Mouse (Mus musculus) embryonic facial prominence, embryonic 10.5 days (tissue): Measurements from ENCODE around the gene 1700013G24Rik. TPM values are rescaled to one million over a fixed set of nuclear protein-coding genes. Genes with fewer than 3 reads are reported as not detected.

Experiments
- DNase-seq: peaks from one replicate; pipeline ENCODE4 v3.0.0-alpha.2; 2017; ENCODE audit warnings: low spot score
- H3K27ac ChIP-seq: fragments of 300-500 bp; sonication (generic); replicated peaks from 2 replicates; pipeline ENCODE4 v1.5.1; 2016; ENCODE audit warnings: mild to moderate bottlenecking
- H3K27me3 ChIP-seq: fragments of 300-500 bp; sonication (generic); replicated peaks from 2 replicates; pipeline ENCODE4 v1.6.1; 2016; ENCODE audit warnings: low read depth, mild to moderate bottlenecking; ENCODE audit not compliant: poor library complexity, severe bottlenecking
- H3K36me3 ChIP-seq: fragments of 300-500 bp; sonication (generic); replicated peaks from 2 replicates; pipeline ENCODE4 v1.6.1; 2016; ENCODE audit warnings: mild to moderate bottlenecking, moderate library complexity
- H3K4me1 ChIP-seq: fragments of 300-500 bp; sonication (generic); 2 replicates; pipeline ENCODE4 v1.6.1; 2016
- H3K4me3 ChIP-seq: fragments of 300-500 bp; sonication (generic); 2 replicates; pipeline ENCODE4 v1.5.1; 2016; ENCODE audit warnings: mild to moderate bottlenecking, moderate library complexity
- H3K9me3 ChIP-seq: fragments of 300-500 bp; sonication (generic); 2 replicates; pipeline ENCODE4 v1.6.1; 2016; ENCODE audit warnings: mild to moderate bottlenecking
- WGBS: fragments of 180-500 bp; shearing (Covaris S2); methylation state at CpG from one replicate; pipeline ENCODE4 v1.1.7; 2016; 5-methylcytosine and 5-hydroxymethylcytosine counted together
- polyA plus RNA-seq: library from polyadenylated mRNA; unstranded; fragments of >200 nt; fragmentation: Nextera tagmentation; extraction: Ambion mirVana; gene quantifications from 2 replicates; pipeline ENCODE4 v1.2.1, GENCODE M21; 2016

1700013G24Rik gene
- polyA plus RNA-seq, 1 experiment from 2014 or later = not detected

GRCm38 (mm10) chr4:137473701-137474388 is 20.8 kb downstream of the 1700013G24Rik start:
- Histone ChIP-seq H3K4me1 (peaks cover 95% of the 10 kb centered on the region), H3K27ac (peak overlapping the region; percentile 45), H3K36me3 (peaks cover 7% of the 10 kb centered on the region), H3K4me3 (no peak overlapping the region), H3K9me3 (no peaks in the 10 kb centered on the region), H3K27me3 (no peaks in the 10 kb centered on the region)
- no peak for DNase-seq
- WGBS = 74% methylated on average over 18 of the region's 18 CpGs

DNA sequence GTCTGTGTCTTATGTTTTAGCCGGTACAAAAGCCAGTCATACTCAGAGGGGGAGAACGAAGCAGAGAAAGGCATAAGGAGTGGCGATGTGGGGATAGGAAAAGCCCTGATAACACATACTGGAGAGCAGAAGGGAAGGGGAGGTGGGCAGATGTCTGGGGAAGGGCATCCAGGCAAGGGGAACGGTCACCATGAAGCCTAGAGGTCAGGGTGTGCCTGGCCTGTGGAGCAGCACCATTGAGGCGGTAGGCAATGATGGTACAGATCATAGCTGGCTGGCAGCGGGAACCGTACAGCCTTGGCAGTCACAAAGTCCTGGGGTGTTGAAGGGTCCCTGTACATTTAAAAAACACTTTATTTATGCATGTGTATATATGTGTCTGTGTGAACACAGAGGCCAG is 21.6 kb downstream of the 1700013G24Rik start:
- no peak overlapping the region for H3K27ac ChIP-seq
- H3K4me1 ChIP-seq = peaks cover 95% of the 10 kb centered on the region
- 94% methylated on average over 7 of the region's 7 CpGs for WGBS

DNA sequence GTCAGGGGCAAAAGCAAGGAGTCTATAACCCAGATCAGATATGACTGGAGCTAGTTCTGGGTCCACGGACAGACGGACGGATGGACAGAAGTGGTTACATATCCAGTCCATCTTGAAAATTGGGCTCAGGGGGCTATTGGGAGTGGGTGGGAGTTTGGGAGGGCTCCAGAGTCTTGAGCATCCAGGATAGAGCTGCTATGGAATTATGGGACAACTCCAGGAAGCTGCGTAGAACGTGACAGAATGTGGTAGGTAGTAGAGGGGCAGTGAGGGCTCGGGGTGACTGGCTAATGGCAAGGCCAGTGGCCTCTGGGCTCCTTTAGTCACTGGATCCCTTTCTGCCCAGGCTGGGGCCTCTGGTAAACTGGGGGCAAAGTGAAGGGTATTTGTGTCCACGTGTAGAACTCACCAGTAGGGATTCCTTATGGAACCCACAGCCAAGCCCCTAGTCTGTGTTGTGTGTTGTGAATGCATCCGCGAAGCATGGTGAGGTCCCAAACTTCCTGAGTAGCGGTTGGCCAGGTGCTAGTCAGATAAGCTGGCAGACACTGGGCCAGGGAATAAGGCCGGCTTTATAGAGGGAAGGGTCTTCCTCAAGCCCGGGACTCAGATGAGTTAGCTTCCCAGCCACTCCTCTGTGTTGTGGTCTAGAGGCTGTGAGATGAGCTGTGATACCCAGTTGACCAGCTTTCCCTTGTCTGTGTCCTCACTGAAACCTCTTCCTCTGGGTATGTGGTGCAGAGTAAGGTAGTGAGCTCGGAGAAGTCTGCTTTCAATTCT is 22.4 kb downstream of the 1700013G24Rik start:
- no peaks in the 10 kb centered on the region for H3K27me3 ChIP-seq
- WGBS = 80% methylated on average over 13 of the region's 13 CpGs
- no peaks in the 10 kb centered on the region for H3K9me3 ChIP-seq
- no peak for DNase-seq
- peak overlapping the region; percentile 27 for H3K27ac ChIP-seq
- H3K4me1 ChIP-seq = peaks cover 95% of the 10 kb centered on the region
- peaks cover 7% of the 10 kb centered on the region for H3K36me3 ChIP-seq
- no peak overlapping the region for H3K4me3 ChIP-seq

More for the DNA sequence above, 21.6 kb downstream of the 1700013G24Rik start:
- no peak for DNase-seq
- Histone ChIP-seq H3K36me3 (peaks cover 7% of the 10 kb centered on the region), H3K4me3 (no peak overlapping the region), H3K27me3 (no peaks in the 10 kb centered on the region), H3K9me3 (no peaks in the 10 kb centered on the region)

- H3K4me1 ChIP-seq = peaks cover 95% of the 10 kb centered on the region
- no peaks in the 10 kb centered on the region for H3K27me3 ChIP-seq
- H3K9me3 ChIP-seq = no peaks in the 10 kb centered on the region
- H3K36me3 ChIP-seq = peaks cover 7% of the 10 kb centered on the region
- peak overlapping the region; percentile 39 for H3K4me3 ChIP-seq
- peak overlapping the region; percentile 73 for H3K27ac ChIP-seq
- DNase-seq = no peak
- 32% methylated on average over 10 of the region's 10 CpGs for WGBS
Observed at GRCm38 (mm10) chr4:137476065-137476760, 23.1 kb downstream of the 1700013G24Rik start.

- peak overlapping the region; percentile 39 for H3K4me3 ChIP-seq
- H3K36me3 ChIP-seq = peaks cover 7% of the 10 kb centered on the region
- WGBS = 14% methylated on average over 17 of the region's 17 CpGs
- peaks cover 95% of the 10 kb centered on the region for H3K4me1 ChIP-seq
- peak; percentile 38 for DNase-seq
- no peaks in the 10 kb centered on the region for H3K27me3 ChIP-seq
- H3K27ac ChIP-seq = peak overlapping the region; percentile 73
- no peaks in the 10 kb centered on the region for H3K9me3 ChIP-seq
Observed at GRCm38 (mm10) chr4:137476761-137477237, 23.7 kb downstream of the 1700013G24Rik start.

DNA sequence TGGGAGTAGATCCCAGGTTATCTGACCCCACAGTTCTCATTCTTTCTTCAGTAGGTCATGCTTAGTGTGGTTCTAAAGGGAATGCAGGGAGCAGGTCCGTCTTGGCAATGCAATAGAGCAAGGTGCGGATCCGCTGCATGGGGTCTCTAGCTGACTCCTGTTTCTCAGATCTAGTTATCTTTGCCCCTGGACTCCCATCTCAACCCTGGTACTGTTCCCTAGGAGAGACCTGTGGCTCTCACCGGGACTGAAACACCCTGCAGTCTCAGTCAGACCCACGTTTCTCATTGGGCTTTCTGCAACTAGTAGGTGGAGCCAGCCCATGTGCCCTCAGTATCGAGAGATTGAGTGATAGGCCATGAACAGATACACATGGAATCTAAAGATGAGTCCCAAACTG is 24.5 kb downstream of the 1700013G24Rik start:
- Histone ChIP-seq H3K27ac (peak overlapping the region; percentile 73), H3K4me1 (peaks cover 100% of the 10 kb centered on the region), H3K9me3 (no peaks in the 10 kb centered on the region), H3K4me3 (no peak overlapping the region), H3K27me3 (no peaks in the 10 kb centered on the region), H3K36me3 (peaks cover 7% of the 10 kb centered on the region)
- no peak for DNase-seq
- WGBS = 56% methylated on average over 6 of the region's 6 CpGs

DNA sequence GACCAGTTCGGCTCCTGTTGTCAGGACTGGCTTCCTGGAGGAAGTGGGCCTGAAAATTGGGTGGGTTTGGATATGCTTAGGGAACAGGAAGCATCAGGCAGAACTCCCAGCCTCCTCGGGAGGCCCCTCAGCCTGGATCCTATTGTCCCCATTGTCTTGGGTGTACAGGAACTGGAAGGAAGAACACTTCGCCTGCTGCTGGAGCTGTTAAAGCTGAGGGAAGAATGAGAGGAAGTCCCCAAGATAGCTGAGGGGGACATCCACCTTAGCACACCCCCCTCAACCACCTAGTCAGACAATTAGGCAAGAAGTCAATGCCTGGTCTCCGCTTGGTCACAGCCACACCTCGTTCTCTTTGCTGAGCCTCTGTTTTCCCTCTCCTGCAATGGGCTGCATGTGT is 25.2 kb downstream of the 1700013G24Rik start:
- Histone ChIP-seq H3K36me3 (peaks cover 4% of the 10 kb centered on the region; the same call in 1 of the 2 replicates), H3K4me3 (no peak overlapping the region), H3K9me3 (no peaks in the 10 kb centered on the region), H3K27me3 (no peaks in the 10 kb centered on the region), H3K27ac (peak overlapping the region; percentile 73), H3K4me1 (peaks cover 95% of the 10 kb centered on the region)
- no peak for DNase-seq
- WGBS = 69% methylated on average over 5 of the region's 5 CpGs

DNA sequence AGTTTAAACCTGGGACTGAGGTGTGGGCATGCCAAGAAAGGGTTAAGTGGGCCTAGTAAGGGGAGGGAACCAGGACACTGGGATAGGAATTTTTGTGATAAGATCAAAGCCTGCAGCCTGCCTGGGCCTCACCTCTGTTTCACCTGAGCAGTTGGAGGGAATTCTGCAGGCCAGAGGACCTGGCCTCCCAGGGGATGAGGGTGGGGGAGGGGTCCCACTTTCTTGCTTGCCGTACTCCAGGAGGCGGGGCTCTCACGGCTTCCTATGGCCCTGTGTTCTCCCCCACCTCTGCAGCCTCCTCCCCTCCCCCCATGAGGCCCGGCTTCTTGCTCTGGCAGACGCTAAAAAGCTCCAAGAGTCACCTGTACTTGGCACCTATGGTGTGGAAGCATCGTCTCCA is 26.7 kb downstream of the 1700013G24Rik start:
- peak; percentile 81 for DNase-seq
- no peaks in the 10 kb centered on the region for H3K36me3 ChIP-seq
- peak overlapping the region; percentile 82 for H3K27ac ChIP-seq
- peak overlapping the region; percentile 42 for H3K4me3 ChIP-seq
- WGBS = 6% methylated on average over 6 of the region's 6 CpGs
- no peaks in the 10 kb centered on the region for H3K27me3 ChIP-seq
- no peaks in the 10 kb centered on the region for H3K9me3 ChIP-seq
- H3K4me1 ChIP-seq = peaks cover 90% of the 10 kb centered on the region

DNA sequence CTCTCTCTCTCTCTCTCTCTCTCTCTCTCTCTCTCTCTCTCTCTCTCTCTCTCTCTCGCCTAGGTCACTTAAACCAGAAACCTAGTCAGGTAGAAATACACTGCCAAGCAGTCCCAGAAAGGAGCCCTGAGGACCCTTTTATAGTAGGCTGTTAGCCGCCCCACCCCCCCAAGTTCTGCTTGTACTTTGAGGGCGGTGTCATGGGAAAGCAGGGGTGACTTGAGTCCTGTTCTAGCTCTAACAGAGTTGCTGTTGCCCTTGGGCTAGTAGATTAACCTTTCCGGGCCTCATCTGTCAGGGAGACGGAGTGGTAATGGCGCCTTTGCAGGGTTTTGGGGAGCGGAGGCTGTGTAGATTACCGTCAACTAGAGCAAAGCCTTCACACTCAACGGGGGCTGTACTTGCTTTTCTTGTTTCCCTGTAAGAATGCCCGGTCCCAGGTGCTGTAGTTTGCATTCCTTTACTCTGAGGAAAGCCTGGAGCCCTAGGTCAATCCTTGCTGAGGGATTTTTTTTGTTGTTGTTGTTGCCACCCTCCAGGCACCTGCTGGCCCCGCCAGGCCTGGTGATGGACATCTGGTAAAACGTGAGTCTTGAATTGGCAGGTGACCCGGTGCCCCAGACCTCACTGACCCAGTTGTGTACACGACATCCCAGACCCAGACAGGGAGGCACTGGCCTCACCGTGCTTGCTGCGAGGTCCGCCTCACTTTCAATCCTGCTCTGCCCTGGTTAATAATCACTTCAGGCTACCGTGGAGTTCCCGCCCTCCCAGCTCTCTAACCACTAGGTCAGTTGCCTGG is 27.3 kb downstream of the 1700013G24Rik start:
- WGBS = 10% methylated on average over 19 of the region's 19 CpGs
- Histone ChIP-seq H3K4me1 (peaks cover 90% of the 10 kb centered on the region), H3K36me3 (no peaks in the 10 kb centered on the region), H3K4me3 (peak overlapping the region; percentile 42), H3K27me3 (no peaks in the 10 kb centered on the region), H3K9me3 (no peaks in the 10 kb centered on the region), H3K27ac (peak overlapping the region; percentile 82)
- peak; percentile 54 for DNase-seq

DNA sequence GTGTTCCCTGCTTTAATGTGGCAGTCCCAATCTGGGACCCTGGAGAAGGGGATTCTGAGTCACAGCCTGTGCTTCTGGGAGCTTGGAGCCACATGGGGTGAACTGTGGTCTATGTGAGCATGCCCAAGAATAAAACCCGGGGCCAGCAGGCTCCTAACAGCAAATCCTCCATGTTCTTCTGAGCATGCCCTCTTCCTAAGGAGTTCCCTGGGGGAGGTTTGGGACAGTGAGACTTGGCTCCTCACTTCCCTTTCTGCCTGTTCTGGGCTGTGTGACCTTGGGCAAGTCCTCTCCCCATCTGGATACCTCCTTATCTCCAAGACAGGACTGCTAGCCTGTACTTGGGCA is 27.9 kb downstream of the 1700013G24Rik start:
- Histone ChIP-seq H3K27ac (peak overlapping the region; percentile 82), H3K27me3 (no peaks in the 10 kb centered on the region), H3K36me3 (no peaks in the 10 kb centered on the region), H3K4me3 (no peak overlapping the region), H3K4me1 (peaks cover 90% of the 10 kb centered on the region), H3K9me3 (no peaks in the 10 kb centered on the region)
- 26% methylated on average over 1 of the region's 1 CpGs for WGBS
- DNase-seq = no peak

- peaks cover 90% of the 10 kb centered on the region for H3K4me1 ChIP-seq
- 43% methylated on average over 13 of the region's 13 CpGs for WGBS
Observed at GRCm38 (mm10) chr4:137481381-137482030, 28.4 kb downstream of the 1700013G24Rik start.

More at GRCm38 (mm10) chr4:137481381-137482030, 28.4 kb downstream of the 1700013G24Rik start:
- no peaks in the 10 kb centered on the region for H3K9me3 ChIP-seq
- peak overlapping the region; percentile 82 for H3K27ac ChIP-seq
- peak overlapping the region; percentile 28; the same call in 1 of the 2 replicates for H3K4me3 ChIP-seq
- H3K36me3 ChIP-seq = no peaks in the 10 kb centered on the region
- DNase-seq = no peak
- no peaks in the 10 kb centered on the region for H3K27me3 ChIP-seq
